In genomic region chr3:21671885-21672284, GRCm38 (mm10) we compare ENCODE assay signal across 13 mouse cellular contexts.
DNase-seq lines count a peak whose midpoint lies in the region; ATAC-seq lines count a peak whose summit lies in the region.
"Had no signal": no experiment of that assay in that cellular context is flagged by ENCODE, and none has a peak within 500 bp of the region (broad histone marks: within the 10 kb centered on the region; RNA-seq: fewer than 3 reads in every experiment).

No protein-coding gene starts in this region.

- H3K9ac ChIP-seq in embryonic facial prominence, embryonic 14.5 days (ENCODE audit: low read depth, low read length): no peak overlapping the region
- H3K9ac ChIP-seq in midbrain, embryonic 14.5 days (replicated peaks; ENCODE audit: low read length): no peak overlapping the region
- H3K9ac ChIP-seq: kidney, embryonic 15.5 days; limb, embryonic 12.5 days had no signal

- 0 out of 2 replicates have a peak, but pooled peaks have one; percentile 22 for ATAC-seq in embryonic facial prominence, embryonic 14.5 days (ENCODE audit: low read depth)
- ATAC-seq in midbrain, embryonic 14.5 days (ENCODE audit: low FRiP score, low TSS enrichment): no peak

- no peak overlapping the region for H3K4me2 ChIP-seq in embryonic facial prominence, embryonic 14.5 days (ENCODE audit: low read depth, low read length)
- H3K4me2 ChIP-seq in midbrain, embryonic 14.5 days (ENCODE audit: low read length): no peak overlapping the region
- H3K4me2 ChIP-seq: kidney, embryonic 15.5 days; limb, embryonic 12.5 days had no signal

- intact Hi-C loops in left cerebral cortex, postnatal 25 days (cut with DNase I): no loop called here

- no peaks in the 10 kb centered on the region for H3K4me1 ChIP-seq in embryonic facial prominence, embryonic 14.5 days (ENCODE audit: control insufficient read depth, insufficient read depth, low read length)
- 0 out of 2 replicates have a peak, but pooled peaks cover 7% of the 10 kb centered on the region for H3K4me1 ChIP-seq in embryonic facial prominence, embryonic 10.5 days
- no peaks in the 10 kb centered on the region for H3K4me1 ChIP-seq in midbrain, embryonic 14.5 days (ENCODE audit: control insufficient read depth, insufficient read depth, low read length)
- H3K4me1 ChIP-seq: kidney, embryonic 15.5 days had no signal

- H3K27ac ChIP-seq in embryonic facial prominence, embryonic 14.5 days (replicated peaks; ENCODE audit: low read depth, low read length): no peak overlapping the region
- H3K27ac ChIP-seq in embryonic facial prominence, embryonic 10.5 days (replicated peaks): no peak overlapping the region
- H3K27ac ChIP-seq in midbrain, embryonic 14.5 days (replicated peaks; ENCODE audit: low read depth, low read length): no peak overlapping the region
- H3K27ac ChIP-seq: kidney, embryonic 15.5 days had no signal

- 72% methylated on average over 2 of the region's 2 CpGs for WGBS in embryonic facial prominence, embryonic 14.5 days
- 83% methylated on average over 2 of the region's 2 CpGs for WGBS in embryonic facial prominence, embryonic 10.5 days
- WGBS in midbrain, embryonic 14.5 days: 72% methylated on average over 2 of the region's 2 CpGs

- H3K9me3 ChIP-seq in embryonic facial prominence, embryonic 14.5 days (ENCODE audit: control insufficient read depth, low read length): no peaks in the 10 kb centered on the region
- H3K9me3 ChIP-seq in embryonic facial prominence, embryonic 10.5 days: no peaks in the 10 kb centered on the region
- H3K9me3 ChIP-seq in midbrain, embryonic 14.5 days (ENCODE audit: control insufficient read depth, low read length): no peaks in the 10 kb centered on the region
- H3K9me3 ChIP-seq: kidney, embryonic 15.5 days; limb, embryonic 12.5 days had no signal

- H3K27me3 ChIP-seq in embryonic facial prominence, embryonic 14.5 days (replicated peaks; ENCODE audit: control insufficient read depth, insufficient read depth, low read length): no peaks in the 10 kb centered on the region
- no peaks in the 10 kb centered on the region for H3K27me3 ChIP-seq in embryonic facial prominence, embryonic 10.5 days (replicated peaks; ENCODE audit: low read depth, poor library complexity, severe bottlenecking)
- H3K27me3 ChIP-seq in midbrain, embryonic 14.5 days (ENCODE audit: control insufficient read depth, insufficient read depth, low read length): no peaks in the 10 kb centered on the region
- H3K27me3 ChIP-seq: kidney, embryonic 15.5 days; limb, embryonic 12.5 days had no signal

- H3K36me3 ChIP-seq in embryonic facial prominence, embryonic 14.5 days (ENCODE audit: control insufficient read depth, insufficient read depth, low read length): no peaks in the 10 kb centered on the region
- H3K36me3 ChIP-seq in embryonic facial prominence, embryonic 10.5 days (replicated peaks): no peaks in the 10 kb centered on the region
- no peaks in the 10 kb centered on the region for H3K36me3 ChIP-seq in midbrain, embryonic 14.5 days (ENCODE audit: control insufficient read depth, insufficient read depth, low read length)
- H3K36me3 ChIP-seq: kidney, embryonic 15.5 days; limb, embryonic 12.5 days had no signal

- H3K4me3 ChIP-seq in embryonic facial prominence, embryonic 14.5 days (ENCODE audit: low read depth, low read length): no peak overlapping the region
- no peak overlapping the region for H3K4me3 ChIP-seq in embryonic facial prominence, embryonic 10.5 days
- H3K4me3 ChIP-seq in midbrain, embryonic 14.5 days (replicated peaks; ENCODE audit: low read depth, low read length): no peak overlapping the region
- H3K4me3 ChIP-seq: erythroblast, embryonic 14.5 days; kidney, embryonic 15.5 days; limb, embryonic 12.5 days had no signal

- DNase-seq in embryonic facial prominence, embryonic 14.5 days (ENCODE audit: low spot score): peak; percentile 23
- DNase-seq in embryonic facial prominence, embryonic 10.5 days (ENCODE audit: low spot score): no peak
- DNase-seq in brain, adult 2 months (ENCODE audit: low read depth, low spot score): peak; percentile 39
- DNase-seq in fibroblast of lung, adult 2 months (ENCODE audit: low read depth): peak; percentile 18
- DNase-seq in midbrain, embryonic 14.5 days: peak; percentile 9
- no peak for DNase-seq in urinary bladder, adult 2 months (ENCODE audit: low spot score)
- no peak for DNase-seq in right cerebral cortex, adult 18-20 months
- no peak for DNase-seq in left cerebral cortex, postnatal 25 days (ENCODE audit: low spot score in 2 of 2)
- DNase-seq: heart, postnatal 36 days; thymus, adult 18-20 months had no signal

Comparison
In these comparisons a context has a peak if more than half of its experiments do, and no peak if none do; other contexts are left out.
1. DNase-seq: peak in embryonic facial prominence, embryonic 14.5 days (single experiment), brain, adult 2 months (single experiment), fibroblast of lung, adult 2 months (single experiment) and midbrain, embryonic 14.5 days (single experiment); none in embryonic facial prominence, embryonic 10.5 days (single experiment), urinary bladder, adult 2 months (single experiment), right cerebral cortex, adult 18-20 months (single experiment) and left cerebral cortex, postnatal 25 days (0 of 2).